Mouse (Mus musculus): ENCODE measurements around the gene Irgc1. TPM values are rescaled to one million over a fixed set of nuclear protein-coding genes. Genes with fewer than 3 reads are reported as not detected.
"Not testable (repeated sequence)": the region's sequence is repeated elsewhere in the genome, so short reads cannot be mapped to it uniquely, and the experiment has no call there.

Gene Irgc1
- polyA plus RNA-seq, 1 experiment, result not detected

- no peaks in the 10 kb centered on the region for H3K4me1 ChIP-seq (ENCODE audit: control insufficient read depth, insufficient read depth, insufficient read length, low read length)
- no peak overlapping the region for H3K27ac ChIP-seq (replicated peaks; ENCODE audit: low read depth, low read length)
- no peak overlapping the region for H3K4me3 ChIP-seq (ENCODE audit: insufficient read depth, low read depth, low read length)
Observed at GRCm38 (mm10) chr7:24406528-24407344, 45.4 kb downstream of the Irgc1 start.

- H3K4me1 ChIP-seq (ENCODE audit: control insufficient read depth, insufficient read depth, insufficient read length, low read length), result peaks cover 3% of the 10 kb centered on the region; the same call in 1 of the 2 replicates
- H3K27ac ChIP-seq (replicated peaks; ENCODE audit: low read depth, low read length), result no peak overlapping the region
- no peak overlapping the region for H3K4me3 ChIP-seq (ENCODE audit: insufficient read depth, low read depth, low read length)
Observed at GRCm38 (mm10) chr7:24405649-24406048, 46.4 kb downstream of the Irgc1 start.

GRCm38 (mm10) chr7:24402851-24403250 is 49.2 kb downstream of the Irgc1 start:
- Histone ChIP-seq H3K27ac (replicated peaks; ENCODE audit: low read depth, low read length) (no peak overlapping the region), H3K4me3 (ENCODE audit: insufficient read depth, low read depth, low read length) (no peak overlapping the region), H3K4me1 (ENCODE audit: control insufficient read depth, insufficient read depth, insufficient read length, low read length) (peaks cover 6% of the 10 kb centered on the region; the same call in 1 of the 2 replicates)

- H3K27ac ChIP-seq (replicated peaks; ENCODE audit: low read depth, low read length); H3K4me1 ChIP-seq (ENCODE audit: control insufficient read depth, insufficient read depth, insufficient read length, low read length); H3K4me3 ChIP-seq (ENCODE audit: insufficient read depth, low read depth, low read length): not testable (repeated sequence)
Observed at GRCm38 (mm10) chr7:24400489-24400888, 51.6 kb downstream of the Irgc1 start.

GRCm38 (mm10) chr7:24400082-24400452 is 52.0 kb downstream of the Irgc1 start:
- peak overlapping the region; percentile 32 for H3K27ac ChIP-seq (replicated peaks; ENCODE audit: low read depth, low read length)
- H3K4me3 ChIP-seq (ENCODE audit: insufficient read depth, low read depth, low read length), result peak overlapping the region; percentile 75
- H3K4me1 ChIP-seq (ENCODE audit: control insufficient read depth, insufficient read depth, insufficient read length, low read length), result peaks cover 6% of the 10 kb centered on the region; the same call in 1 of the 2 replicates

- H3K4me1 ChIP-seq (ENCODE audit: control insufficient read depth, insufficient read depth, insufficient read length, low read length), result peaks cover 10% of the 10 kb centered on the region; the same call in 1 of the 2 replicates
- peak within 1 kb of the TSS; percentile 96 for H3K27ac ChIP-seq (replicated peaks; ENCODE audit: low read depth, low read length)
- H3K4me3 ChIP-seq (ENCODE audit: insufficient read depth, low read depth, low read length), result peak within 1 kb of the TSS; percentile 75
Observed at GRCm38 (mm10) chr7:24399256-24400081, 52.6 kb downstream of the Irgc1 start, which contains the start of gene Smg9. Gene Smg9, plus strand, starts transcription at chr7:24399619.

GRCm38 (mm10) chr7:24398364-24398913 is 53.7 kb downstream of the Irgc1 start:
- Histone ChIP-seq H3K4me3 (ENCODE audit: insufficient read depth, low read depth, low read length) (no peak overlapping the region), H3K4me1 (ENCODE audit: control insufficient read depth, insufficient read depth, insufficient read length, low read length) (peaks cover 10% of the 10 kb centered on the region; the same call in 1 of the 2 replicates), H3K27ac (replicated peaks; ENCODE audit: low read depth, low read length) (no peak overlapping the region)

GRCm38 (mm10) chr7:24396832-24397231 is 55.3 kb downstream of the Irgc1 start:
- Histone ChIP-seq H3K4me3 (ENCODE audit: insufficient read depth, low read depth, low read length) (no peak overlapping the region), H3K4me1 (ENCODE audit: control insufficient read depth, insufficient read depth, insufficient read length, low read length) (peaks cover 10% of the 10 kb centered on the region; the same call in 1 of the 2 replicates), H3K27ac (replicated peaks; ENCODE audit: low read depth, low read length) (no peak overlapping the region)

GRCm38 (mm10) chr7:24394475-24395161 is 57.5 kb downstream of the Irgc1 start:
- H3K27ac ChIP-seq (replicated peaks; ENCODE audit: low read depth, low read length), result peak overlapping the region; percentile 17; the same call in 1 of the 2 replicates
- no peak overlapping the region for H3K4me3 ChIP-seq (ENCODE audit: insufficient read depth, low read depth, low read length)
- H3K4me1 ChIP-seq (ENCODE audit: control insufficient read depth, insufficient read depth, insufficient read length, low read length), result peaks cover 7% of the 10 kb centered on the region; the same call in 1 of the 2 replicates

- Histone ChIP-seq H3K27ac (replicated peaks; ENCODE audit: low read depth, low read length) (no peak overlapping the region), H3K4me3 (ENCODE audit: insufficient read depth, low read depth, low read length) (no peak overlapping the region), H3K4me1 (ENCODE audit: control insufficient read depth, insufficient read depth, insufficient read length, low read length) (peaks cover 6% of the 10 kb centered on the region; the same call in 1 of the 2 replicates)
Observed at GRCm38 (mm10) chr7:24394054-24394453, 58.0 kb downstream of the Irgc1 start.

- Histone ChIP-seq H3K27ac (replicated peaks; ENCODE audit: low read depth, low read length) (no peak overlapping the region), H3K4me1 (ENCODE audit: control insufficient read depth, insufficient read depth, insufficient read length, low read length) (0 out of 2 replicates have a peak, but pooled peaks cover 3% of the 10 kb centered on the region), H3K4me3 (ENCODE audit: insufficient read depth, low read depth, low read length) (no peak overlapping the region)
Observed at GRCm38 (mm10) chr7:24391687-24392086, 60.4 kb downstream of the Irgc1 start.

- no peak overlapping the region for H3K27ac ChIP-seq (replicated peaks; ENCODE audit: low read depth, low read length)
- H3K4me1 ChIP-seq (ENCODE audit: control insufficient read depth, insufficient read depth, insufficient read length, low read length), result 0 out of 2 replicates have a peak, but pooled peaks cover 3% of the 10 kb centered on the region
- H3K4me3 ChIP-seq (ENCODE audit: insufficient read depth, low read depth, low read length), result no peak overlapping the region
Observed at GRCm38 (mm10) chr7:24391077-24391476, 61.0 kb downstream of the Irgc1 start.

- Histone ChIP-seq H3K4me3 (ENCODE audit: insufficient read depth, low read depth, low read length) (no peak overlapping the region), H3K4me1 (ENCODE audit: control insufficient read depth, insufficient read depth, insufficient read length, low read length) (0 out of 2 replicates have a peak, but pooled peaks cover 3% of the 10 kb centered on the region), H3K27ac (replicated peaks; ENCODE audit: low read depth, low read length) (no peak overlapping the region)
Observed at GRCm38 (mm10) chr7:24390512-24390911, 61.6 kb downstream of the Irgc1 start.

- H3K4me3 ChIP-seq (ENCODE audit: insufficient read depth, low read depth, low read length), result no peak overlapping the region
- H3K27ac ChIP-seq (replicated peaks; ENCODE audit: low read depth, low read length), result peak overlapping the region; percentile 62; the same call in 1 of the 2 replicates
- 0 out of 2 replicates have a peak, but pooled peaks cover under 1% of the 10 kb centered on the region for H3K4me1 ChIP-seq (ENCODE audit: control insufficient read depth, insufficient read depth, insufficient read length, low read length)
Observed at GRCm38 (mm10) chr7:24389516-24390187, 62.4 kb downstream of the Irgc1 start.

Measured in brown adipose tissue, adult 24 weeks (tissue).